Mouse (Mus musculus) midbrain, embryonic 13.5 days (tissue): ENCODE data around the gene Ero1lb. TPM values are rescaled to one million over a fixed set of nuclear protein-coding genes. Genes with fewer than 3 reads are reported as not detected.
"Not testable (repeated sequence)": the region's sequence is repeated elsewhere in the genome, so short reads cannot be mapped to it uniquely, and the experiment has no call there.

Experiments
- ATAC-seq: fragments of 200-750 bp; cut with Nextera tagmentation; 2 replicates; pipeline ENCODE4 v1.8.0; 2017; ENCODE audit warnings: mild to moderate bottlenecking, moderate TSS enrichment, moderate library complexity
- H3K27ac ChIP-seq: fragments of 300-500 bp; sonication (generic); 2 replicates; pipeline ENCODE4 v1.5.1; 2015; ENCODE audit warnings: inconsistent platforms, mild to moderate bottlenecking, moderate library complexity
- H3K27me3 ChIP-seq: fragments of 300-500 bp; sonication (generic); 2 replicates; pipeline ENCODE4 v1.6.1; 2015; ENCODE audit warnings: mild to moderate bottlenecking, inconsistent platforms
- H3K36me3 ChIP-seq: fragments of 300-500 bp; sonication (generic); 2 replicates; pipeline ENCODE4 v1.6.1; 2015; ENCODE audit warnings: mild to moderate bottlenecking, inconsistent platforms
- H3K4me1 ChIP-seq: fragments of 300-500 bp; sonication (generic); replicated peaks from 2 replicates; pipeline ENCODE4 v1.6.1; 2015; ENCODE audit warnings: inconsistent platforms
- H3K4me2 ChIP-seq: fragments of 300-500 bp; sonication (generic); replicated peaks from 2 replicates; pipeline ENCODE4 v1.6.1; 2015; ENCODE audit warnings: moderate library complexity, mild to moderate bottlenecking, inconsistent platforms
- H3K4me3 ChIP-seq: fragments of 300-500 bp; sonication (generic); replicated peaks from 2 replicates; pipeline ENCODE4 v1.5.1; 2015; ENCODE audit warnings: mild to moderate bottlenecking, inconsistent platforms
- H3K9ac ChIP-seq: fragments of 300-500 bp; sonication (generic); replicated peaks from 2 replicates; pipeline ENCODE4 v1.6.1; 2015; ENCODE audit warnings: mild to moderate bottlenecking, inconsistent platforms
- H3K9me3 ChIP-seq: fragments of 300-500 bp; sonication (generic); 2 replicates; pipeline ENCODE4 v1.6.1; 2016; ENCODE audit warnings: mild to moderate bottlenecking, inconsistent platforms
- WGBS: fragments of 180-500 bp; shearing (Covaris S2); methylation state at CpG from one replicate; pipeline ENCODE4 v1.1.7; 2015; 5-methylcytosine and 5-hydroxymethylcytosine counted together
- polyA plus RNA-seq: library from polyadenylated mRNA; unstranded; fragments of >200 nt; fragmentation: Nextera tagmentation; extraction: Ambion mirVana; gene quantifications from 2 replicates; pipeline ENCODE4 v1.2.1, GENCODE M21; 2015

The Ero1lb gene
- polyA plus RNA-seq, 1 experiment from 2014 or later = 16.6 TPM

DNA sequence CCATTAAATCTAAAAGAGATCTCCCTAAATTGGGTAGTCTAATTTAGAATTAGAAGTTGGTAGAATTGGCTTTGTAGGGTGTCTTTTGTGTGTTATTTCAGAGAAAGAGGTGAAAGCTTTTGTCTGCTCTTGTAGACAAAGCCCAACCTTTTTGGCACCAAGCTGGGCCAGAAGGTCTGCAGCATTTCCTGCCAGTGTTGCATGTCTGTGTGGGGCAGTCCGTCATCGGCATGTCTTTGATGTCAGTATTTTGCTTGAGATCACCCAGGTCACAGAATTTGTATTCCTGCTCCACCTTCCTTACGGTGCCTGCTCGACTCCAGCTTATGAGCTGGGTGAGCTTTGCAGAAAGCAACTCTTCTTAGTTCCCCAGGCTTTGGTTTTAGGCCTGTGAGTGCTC lies 31.4 kb downstream of the Ero1lb start:
- WGBS = 85% methylated on average over 4 of the region's 4 CpGs
- not testable (repeated sequence) for H3K9ac ChIP-seq, H3K4me1 ChIP-seq, H3K9me3 ChIP-seq, H3K36me3 ChIP-seq, ATAC-seq, H3K27ac ChIP-seq, H3K27me3 ChIP-seq, H3K4me2 ChIP-seq, H3K4me3 ChIP-seq

DNA sequence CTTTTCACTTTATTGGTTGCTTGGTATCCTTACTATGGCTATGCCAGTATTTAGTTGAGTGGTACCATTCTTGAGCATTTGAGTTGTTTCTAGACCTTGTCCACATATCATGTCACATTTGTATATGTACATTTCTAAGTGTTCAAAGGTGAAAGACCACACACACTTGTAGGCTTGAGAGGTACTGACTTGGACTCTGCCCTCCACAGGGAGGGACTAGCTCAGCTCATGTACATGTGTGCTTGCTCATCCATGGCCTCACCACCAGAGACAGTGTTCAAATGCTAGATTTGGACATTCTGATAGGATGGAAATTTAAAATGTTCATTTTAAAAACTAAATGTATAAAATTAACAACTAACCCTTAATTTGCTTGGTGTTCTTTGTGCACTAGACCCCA lies 44.5 kb downstream of the Ero1lb start:
- peaks cover 30% of the 10 kb centered on the region for H3K36me3 ChIP-seq
- not testable (repeated sequence) for H3K9me3 ChIP-seq, H3K9ac ChIP-seq, ATAC-seq, H3K27ac ChIP-seq, H3K4me3 ChIP-seq, H3K4me1 ChIP-seq, H3K27me3 ChIP-seq, H3K4me2 ChIP-seq

DNA sequence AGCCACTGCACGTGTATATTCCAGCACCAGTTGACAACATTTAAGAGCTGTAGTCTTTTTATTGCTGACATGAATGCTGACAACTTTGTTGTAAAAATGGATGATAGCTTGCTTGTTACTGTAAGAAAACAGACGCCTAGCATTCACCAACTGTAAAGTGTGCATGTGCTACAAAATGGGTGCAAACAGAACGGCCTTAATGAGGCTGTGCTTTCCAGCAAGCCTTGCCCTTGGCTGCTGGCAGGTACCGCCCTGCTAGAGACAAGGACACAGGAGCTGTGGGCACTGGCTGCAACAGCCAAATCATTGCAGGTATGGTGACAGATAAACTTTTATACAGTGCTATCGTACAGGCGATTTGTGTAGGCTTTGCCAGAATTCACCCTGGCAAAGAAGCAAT lies 48.4 kb downstream of the Ero1lb start:
- peaks cover 50% of the 10 kb centered on the region for H3K36me3 ChIP-seq
- not testable (repeated sequence) for H3K9me3 ChIP-seq, H3K9ac ChIP-seq, H3K4me1 ChIP-seq, H3K4me3 ChIP-seq, H3K27ac ChIP-seq, H3K4me2 ChIP-seq, ATAC-seq, H3K27me3 ChIP-seq
- WGBS = 95% methylated on average over 6 of the region's 6 CpGs

DNA sequence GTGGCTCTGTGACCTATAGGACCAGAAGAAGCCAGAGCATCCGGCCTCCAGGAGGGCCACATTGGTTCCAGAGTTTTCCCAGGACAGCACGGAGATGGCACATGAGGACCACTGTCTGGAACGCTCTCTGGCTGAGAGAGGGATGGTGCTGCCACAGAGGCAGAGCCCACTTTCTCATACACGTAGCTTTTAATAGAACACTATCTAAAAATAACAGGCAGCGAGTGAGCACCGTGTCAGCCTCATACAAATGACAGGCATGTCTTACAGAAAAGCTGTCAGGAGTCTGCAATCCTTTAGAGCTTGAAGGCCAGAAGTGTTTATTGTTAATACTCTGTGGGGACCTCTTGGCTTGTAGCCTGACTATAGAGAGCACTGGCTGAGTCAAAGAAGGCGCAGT lies 48.9 kb downstream of the Ero1lb start:
- H3K4me3 ChIP-seq, ATAC-seq, H3K9ac ChIP-seq, H3K4me2 ChIP-seq, H3K27ac ChIP-seq, H3K27me3 ChIP-seq, H3K9me3 ChIP-seq, H3K4me1 ChIP-seq: not testable (repeated sequence)
- 88% methylated on average over 7 of the region's 7 CpGs for WGBS
- peaks cover 55% of the 10 kb centered on the region for H3K36me3 ChIP-seq

GRCm38 (mm10) chr13:12615014-12615413 lies 49.3 kb downstream of the Ero1lb start:
- H3K4me2 ChIP-seq, H3K4me3 ChIP-seq, H3K27me3 ChIP-seq, H3K9ac ChIP-seq, H3K27ac ChIP-seq, ATAC-seq, H3K9me3 ChIP-seq, H3K4me1 ChIP-seq: not testable (repeated sequence)
- 94% methylated on average over 10 of the region's 10 CpGs for WGBS
- H3K36me3 ChIP-seq = peaks cover 60% of the 10 kb centered on the region

- H3K9ac ChIP-seq, H3K27me3 ChIP-seq, H3K9me3 ChIP-seq, ATAC-seq, H3K4me3 ChIP-seq, H3K27ac ChIP-seq, H3K4me2 ChIP-seq, H3K4me1 ChIP-seq: not testable (repeated sequence)
- 92% methylated on average over 3 of the region's 3 CpGs for WGBS
- peaks cover 74% of the 10 kb centered on the region for H3K36me3 ChIP-seq
Measured at GRCm38 (mm10) chr13:12616489-12616888, 50.8 kb downstream of the Ero1lb start.

- peaks cover 67% of the 10 kb centered on the region for H3K36me3 ChIP-seq
- WGBS = 97% methylated on average over 8 of the region's 8 CpGs
- H3K4me3 ChIP-seq, H3K9me3 ChIP-seq, ATAC-seq, H3K27ac ChIP-seq, H3K4me2 ChIP-seq, H3K9ac ChIP-seq, H3K4me1 ChIP-seq, H3K27me3 ChIP-seq: not testable (repeated sequence)
Measured at GRCm38 (mm10) chr13:12619808-12620207, 54.1 kb downstream of the Ero1lb start.

- H3K27ac ChIP-seq, H3K4me3 ChIP-seq, H3K9me3 ChIP-seq, H3K4me1 ChIP-seq, ATAC-seq, H3K9ac ChIP-seq, H3K27me3 ChIP-seq, H3K4me2 ChIP-seq: not testable (repeated sequence)
- peaks cover 29% of the 10 kb centered on the region for H3K36me3 ChIP-seq
- WGBS = 94% methylated on average over 3 of the region's 3 CpGs
Measured at GRCm38 (mm10) chr13:12626061-12626460, 60.4 kb downstream of the Ero1lb start.

- not testable (repeated sequence) for H3K4me3 ChIP-seq, H3K4me2 ChIP-seq, ATAC-seq, H3K27ac ChIP-seq, H3K4me1 ChIP-seq, H3K9ac ChIP-seq, H3K9me3 ChIP-seq, H3K27me3 ChIP-seq
- H3K36me3 ChIP-seq = peaks cover 16% of the 10 kb centered on the region
- 97% methylated on average over 6 of the region's 8 CpGs for WGBS
Measured at GRCm38 (mm10) chr13:12627746-12628145, 62.1 kb downstream of the Ero1lb start.

DNA sequence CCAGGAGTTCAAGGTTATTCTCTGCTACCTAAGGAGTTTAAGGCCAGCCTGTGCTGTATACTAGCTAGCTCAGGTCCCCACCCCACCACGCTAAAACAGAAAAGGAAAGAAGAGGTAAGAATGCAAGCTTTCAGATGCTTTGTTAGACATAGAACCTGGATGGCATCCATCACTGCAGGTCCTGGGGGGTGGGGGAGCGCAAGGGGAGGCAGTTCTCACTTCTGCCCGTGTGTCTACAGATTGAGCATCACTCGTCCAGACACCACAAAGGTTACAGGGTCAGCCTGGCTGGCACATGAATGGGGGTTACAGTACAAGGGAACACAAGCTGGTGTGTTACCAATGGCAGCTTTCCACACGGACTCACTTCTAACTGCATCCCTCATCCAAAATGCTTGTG lies 62.5 kb downstream of the Ero1lb start:
- not testable (repeated sequence) for H3K9me3 ChIP-seq, H3K27ac ChIP-seq, H3K4me3 ChIP-seq, ATAC-seq, H3K9ac ChIP-seq, H3K4me1 ChIP-seq, H3K4me2 ChIP-seq, H3K27me3 ChIP-seq
- WGBS = 86% methylated on average over 5 of the region's 5 CpGs
- peaks cover 11% of the 10 kb centered on the region for H3K36me3 ChIP-seq

DNA sequence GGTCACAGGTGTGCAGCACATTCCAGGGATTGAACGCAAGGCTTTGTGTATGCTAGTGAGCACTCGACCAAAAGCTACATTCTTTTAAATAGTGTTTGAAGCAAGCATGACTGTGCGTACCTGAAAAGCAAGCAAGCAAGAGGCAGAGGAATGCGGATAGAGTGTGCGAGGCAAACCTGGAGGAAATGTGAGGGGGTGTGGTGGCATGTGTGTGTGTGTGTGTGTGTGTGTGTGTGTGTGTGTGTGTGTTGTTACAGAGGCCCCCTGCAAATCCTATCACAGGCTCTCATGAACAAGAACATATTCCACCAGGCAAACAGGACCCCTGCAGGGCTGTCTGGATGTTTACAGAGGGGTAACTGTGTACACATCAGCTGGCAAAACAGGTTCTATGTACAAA lies 64.6 kb downstream of the Ero1lb start:
- H3K27me3 ChIP-seq, H3K36me3 ChIP-seq, H3K9me3 ChIP-seq, H3K27ac ChIP-seq, H3K4me2 ChIP-seq, H3K9ac ChIP-seq, H3K4me3 ChIP-seq, ATAC-seq, H3K4me1 ChIP-seq: not testable (repeated sequence)
- 96% methylated on average over 5 of the region's 5 CpGs for WGBS

- H3K4me1 ChIP-seq, ATAC-seq, H3K9ac ChIP-seq, H3K27ac ChIP-seq, H3K4me3 ChIP-seq, H3K27me3 ChIP-seq, H3K4me2 ChIP-seq, H3K9me3 ChIP-seq, H3K36me3 ChIP-seq: not testable (repeated sequence)
- whole genome bisulfite sequencing = 83% methylated on average over 1 of the region's 6 CpGs
Measured at GRCm38 (mm10) chr13:12634941-12635588, 69.4 kb downstream of the Ero1lb start.

GRCm38 (mm10) chr13:12642795-12643194 lies 77.1 kb downstream of the Ero1lb start:
- not testable (repeated sequence) for H3K27me3 ChIP-seq, H3K9ac ChIP-seq, H3K4me2 ChIP-seq, H3K4me1 ChIP-seq, ATAC-seq, H3K27ac ChIP-seq, H3K9me3 ChIP-seq, H3K4me3 ChIP-seq, H3K36me3 ChIP-seq
- WGBS = 80% methylated on average over 4 of the region's 4 CpGs
